Mouse (Mus musculus) liver, adult 2 months (tissue): ENCODE results near the gene Naaladl2. TPM values are rescaled to one million over a fixed set of nuclear protein-coding genes. Genes with fewer than 3 reads are reported as not detected.
A peak's percentile ranks its signal among the peaks of the same experiment; 100 is the strongest.

Source experiments
- DNase-seq: peaks from one replicate; pipeline ENCODE4 v3.0.0-alpha.2; 2011; ENCODE audit warnings: low read depth, low spot score; ENCODE audit errors: extremely low read depth
- H3K27ac ChIP-seq: fragments of 200-500 bp; replicated peaks from 2 replicates; pipeline ENCODE4 v1.5.1; 2012; ENCODE audit warnings: low read depth, mild to moderate bottlenecking, control low read depth, inconsistent platforms, low read length; ENCODE audit not compliant: insufficient read depth
- H3K27me3 ChIP-seq: fragments of 200-500 bp; 2 replicates; pipeline ENCODE4 v1.6.1; 2012; ENCODE audit warnings: mild to moderate bottlenecking, moderate library complexity, low read length, inconsistent platforms; ENCODE audit not compliant: control insufficient read depth, insufficient read depth
- H3K36me3 ChIP-seq: fragments of 200-500 bp; 2 replicates; pipeline ENCODE4 v1.6.1; 2012; ENCODE audit warnings: low read length, inconsistent platforms; ENCODE audit not compliant: control insufficient read depth, insufficient read depth
- H3K4me1 ChIP-seq: fragments of 200-500 bp; 2 replicates; pipeline ENCODE4 v1.6.1; 2011; ENCODE audit warnings: low read length; ENCODE audit not compliant: control insufficient read depth, insufficient read depth
- H3K4me3 ChIP-seq: fragments of 200-500 bp; 2 replicates; pipeline ENCODE4 v1.5.1; 2011; ENCODE audit warnings: low read depth, mild to moderate bottlenecking, control low read depth, low read length, moderate library complexity; ENCODE audit not compliant: insufficient read depth
- H3K79me2 ChIP-seq: fragments of 200-500 bp; 2 replicates; pipeline ENCODE4 v1.6.1; 2012; ENCODE audit warnings: inconsistent platforms, mild to moderate bottlenecking, low read length, moderate library complexity; ENCODE audit not compliant: control insufficient read depth, insufficient read depth
- H3K9ac ChIP-seq: fragments of 200-500 bp; 2 replicates; pipeline ENCODE4 v1.6.1; 2012; ENCODE audit warnings: low read depth, mild to moderate bottlenecking, control low read depth, inconsistent platforms, low read length
- CTCF ChIP-seq: fragments of 200-500 bp; IDR thresholded peaks from 2 replicates; pipeline ENCODE4 v1.5.1; 2011; ENCODE audit warnings: low read depth, low read length, control low read depth
- POLR2A ChIP-seq: fragments of 200-500 bp; IDR thresholded peaks from 2 replicates; pipeline ENCODE4 v1.6.1; 2011; ENCODE audit warnings: low read length, control low read depth; ENCODE audit not compliant: insufficient read depth; ENCODE audit errors: extremely low read depth
- WGBS: fragments of 180-500 bp; shearing (Covaris S2); methylation state at CpG from one replicate; pipeline ENCODE4 v1.1.7; 2018; 5-methylcytosine and 5-hydroxymethylcytosine counted together
- polyA plus RNA-seq: library from polyadenylated mRNA; depleted of rRNA; stranded (reverse); fragments of >200 nt; gene quantifications from 2 replicates; pipeline ENCODE4 v1.2.3, GENCODE M21; 2012
- total RNA-seq: library from RNA; depleted of rRNA; stranded (reverse); fragments of >200 nt; gene quantifications from 2 replicates; pipeline ENCODE4 v1.2.3, GENCODE M21; 2014

Naaladl2 gene
- total and polyA plus RNA-seq, 2 experiments, result 0.31 to 6.9 TPM

GRCm38 (mm10) chr3:24782784-24783461 lies 361.1 kb downstream of the Naaladl2 start:
- no peaks in the 10 kb centered on the region; the same call in 1 of the 2 replicates for H3K79me2 ChIP-seq
- peak overlapping the region; percentile 62 for H3K9ac ChIP-seq
- no peaks in the 10 kb centered on the region for H3K36me3 ChIP-seq
- peak overlapping the region; percentile 62 for H3K4me3 ChIP-seq
- 12% methylated on average over 10 of the region's 10 CpGs for WGBS
- no peaks in the 10 kb centered on the region for H3K27me3 ChIP-seq
- H3K27ac ChIP-seq, result peak overlapping the region; percentile 96
- peaks cover 4% of the 10 kb centered on the region; the same call in 1 of the 2 replicates for H3K4me1 ChIP-seq
- TF ChIP-seq POLR2A (no peak), CTCF (no peak)
- DNase-seq, result peak; percentile 99

- Histone ChIP-seq H3K9ac (no peak overlapping the region), H3K79me2 (no peaks in the 10 kb centered on the region; the same call in 1 of the 2 replicates)
- WGBS, result 83% methylated on average over 2 of the region's 2 CpGs
Measured at GRCm38 (mm10) chr3:24781687-24782086, 362.4 kb downstream of the Naaladl2 start.

GRCm38 (mm10) chr3:24778416-24778815 lies 365.6 kb downstream of the Naaladl2 start:
- Histone ChIP-seq H3K4me3 (no peak overlapping the region), H3K4me1 (peaks cover 2% of the 10 kb centered on the region; the same call in 1 of the 2 replicates), H3K27ac (no peak overlapping the region), H3K36me3 (no peaks in the 10 kb centered on the region), H3K79me2 (no peaks in the 10 kb centered on the region; the same call in 1 of the 2 replicates), H3K27me3 (no peaks in the 10 kb centered on the region), H3K9ac (no peak overlapping the region)
- TF ChIP-seq POLR2A (no peak), CTCF (no peak)
- DNase-seq, result no peak

More at GRCm38 (mm10) chr3:24781687-24782086, 362.4 kb downstream of the Naaladl2 start:
- Histone ChIP-seq H3K27ac (no peak overlapping the region), H3K4me3 (no peak overlapping the region), H3K36me3 (no peaks in the 10 kb centered on the region), H3K27me3 (no peaks in the 10 kb centered on the region), H3K4me1 (peaks cover 4% of the 10 kb centered on the region; the same call in 1 of the 2 replicates)
- no peak for DNase-seq
- TF ChIP-seq CTCF, result no peak
- TF ChIP-seq POLR2A, result no peak

- Histone ChIP-seq H3K4me1 (peaks cover 7% of the 10 kb centered on the region; the same call in 1 of the 2 replicates), H3K36me3 (no peaks in the 10 kb centered on the region), H3K9ac (no peak overlapping the region), H3K79me2 (no peaks in the 10 kb centered on the region), H3K27ac (no peak overlapping the region), H3K27me3 (no peaks in the 10 kb centered on the region), H3K4me3 (no peak overlapping the region)
- DNase-seq, result no peak
- no peak for TF ChIP-seq CTCF
- TF ChIP-seq POLR2A, result no peak
- WGBS, result 65% methylated on average over 3 of the region's 3 CpGs
Measured at GRCm38 (mm10) chr3:24749055-24749454, 395.0 kb downstream of the Naaladl2 start.

DNA sequence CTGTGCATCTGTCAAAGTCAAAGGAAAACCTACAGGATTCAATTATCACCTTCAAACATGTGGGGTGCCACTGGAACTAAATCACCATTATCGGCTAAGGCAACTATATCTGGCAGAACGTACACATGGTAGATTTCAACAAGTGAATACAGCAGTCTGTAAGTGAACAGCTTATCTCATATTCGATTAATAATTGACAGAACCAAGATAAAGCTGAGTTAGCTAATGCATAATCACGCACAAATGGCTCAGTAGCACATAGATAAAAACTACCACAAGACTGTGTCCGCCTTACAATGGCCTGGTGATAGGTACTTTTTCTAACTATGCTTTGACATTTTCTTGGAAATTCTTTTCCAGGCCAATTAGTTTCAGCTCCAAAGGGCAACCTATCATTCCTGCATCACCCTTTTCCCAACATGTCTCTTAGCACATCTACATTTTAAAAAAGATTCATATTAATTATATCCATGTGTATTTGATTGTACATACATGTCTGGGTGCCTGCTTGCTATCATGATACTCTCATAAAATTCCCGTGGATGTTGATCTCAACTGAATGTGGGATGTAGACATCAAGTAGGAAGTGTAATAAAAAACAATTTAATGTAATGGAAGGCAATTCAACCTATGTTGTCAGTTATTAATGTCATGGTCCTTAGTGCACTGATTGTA lies 396.7 kb downstream of the Naaladl2 start:
- no peaks in the 10 kb centered on the region for H3K27me3 ChIP-seq
- peaks cover 7% of the 10 kb centered on the region; the same call in 1 of the 2 replicates for H3K4me1 ChIP-seq
- H3K4me3 ChIP-seq, result no peak overlapping the region
- DNase-seq, result peak; percentile 68
- WGBS, result 35% methylated on average over 6 of the region's 6 CpGs
- H3K79me2 ChIP-seq, result no peaks in the 10 kb centered on the region
- H3K27ac ChIP-seq, result no peak overlapping the region
- TF ChIP-seq CTCF (no peak), POLR2A (no peak)
- no peak overlapping the region for H3K9ac ChIP-seq
- H3K36me3 ChIP-seq, result no peaks in the 10 kb centered on the region

- no peak overlapping the region for H3K27ac ChIP-seq
- no peak overlapping the region for H3K9ac ChIP-seq
- no peak for TF ChIP-seq POLR2A
- TF ChIP-seq CTCF, result no peak
- H3K79me2 ChIP-seq, result no peaks in the 10 kb centered on the region
- peak; percentile 65 for DNase-seq
- no peak overlapping the region for H3K4me3 ChIP-seq
- H3K4me1 ChIP-seq, result peaks cover 7% of the 10 kb centered on the region; the same call in 1 of the 2 replicates
- WGBS, result 35% methylated on average over 3 of the region's 3 CpGs
- H3K27me3 ChIP-seq, result no peaks in the 10 kb centered on the region
- H3K36me3 ChIP-seq, result no peaks in the 10 kb centered on the region
Measured at GRCm38 (mm10) chr3:24743946-24744345, 400.1 kb downstream of the Naaladl2 start.
